Mouse (Mus musculus): ENCODE data around the gene Stmnd1. TPM values are rescaled to one million over a fixed set of nuclear protein-coding genes. Genes with fewer than 3 reads are reported as not detected.
"Not testable (repeated sequence)": the region's sequence is repeated elsewhere in the genome, so short reads cannot be mapped to it uniquely, and the experiment has no call there.

Stmnd1 gene
- polyA plus RNA-seq (2012; ENCODE audit: insufficient read depth, low replicate concordance) = not detected in 2 replicates

- no peak within 1 kb of the TSS for H3K4me3 ChIP-seq (replicated peaks)
- H3K4me1 ChIP-seq = peaks cover 7% of the 10 kb centered on the region
- no peak for TF ChIP-seq GATA1 (IDR thresholded peaks at IDR 0.05; ENCODE audit: borderline replicate concordance, low read length)
- TF ChIP-seq FLI1 (IDR thresholded peaks at IDR 0.05; ENCODE audit: low read length) = no peak
- H3K9me3 ChIP-seq = no peaks in the 10 kb centered on the region
- no peaks in the 10 kb centered on the region for H3K36me3 ChIP-seq (replicated peaks; ENCODE audit: low read length)
- H3K27me3 ChIP-seq (replicated peaks) = peaks cover 16% of the 10 kb centered on the region
Measured at GRCm38 (mm10) chr13:46273453-46274110, at the start of gene Stmnd1. Stmnd1 (plus strand) TSS chr13:46273721.

DNA sequence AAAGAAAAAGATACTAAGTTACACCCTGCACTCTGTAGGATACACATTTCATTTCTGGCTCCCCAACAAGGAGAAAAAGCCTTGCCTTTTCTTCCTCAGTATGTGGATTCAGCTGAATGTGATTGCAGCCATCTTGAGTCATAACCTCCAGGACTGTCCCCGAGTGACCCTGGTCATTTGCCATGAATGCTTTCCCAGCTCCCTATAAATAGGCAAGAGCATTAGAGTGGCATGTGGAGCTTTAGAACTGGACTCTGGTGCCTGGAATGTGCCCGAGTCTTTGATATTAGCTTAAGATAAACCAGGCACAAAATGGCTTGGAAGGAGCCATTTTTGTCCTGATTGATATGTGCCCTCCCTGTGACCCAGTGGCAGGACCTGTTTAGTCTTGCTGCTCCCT is 46.6 kb upstream of the Stmnd1 start:
- H3K36me3 ChIP-seq (replicated peaks; ENCODE audit: low read length) = no peaks in the 10 kb centered on the region
- no peak overlapping the region for H3K4me3 ChIP-seq (replicated peaks)
- no peaks in the 10 kb centered on the region for H3K4me1 ChIP-seq
- peaks cover 5% of the 10 kb centered on the region for H3K9me3 ChIP-seq
- peaks cover 3% of the 10 kb centered on the region for H3K27me3 ChIP-seq (replicated peaks)
- no peak for TF ChIP-seq GATA1 (IDR thresholded peaks at IDR 0.05; ENCODE audit: borderline replicate concordance, low read length)
- no peak for TF ChIP-seq FLI1 (IDR thresholded peaks at IDR 0.05; ENCODE audit: low read length)

- Histone ChIP-seq H3K4me1 (no peaks in the 10 kb centered on the region), H3K9me3 (peaks cover 5% of the 10 kb centered on the region), H3K4me3 (replicated peaks) (no peak overlapping the region), H3K27me3 (replicated peaks) (peaks cover under 1% of the 10 kb centered on the region), H3K36me3 (replicated peaks; ENCODE audit: low read length) (no peaks in the 10 kb centered on the region)
- TF ChIP-seq GATA1 (IDR thresholded peaks at IDR 0.05; ENCODE audit: borderline replicate concordance, low read length) = no peak
- no peak for TF ChIP-seq FLI1 (IDR thresholded peaks at IDR 0.05; ENCODE audit: low read length)
Measured at GRCm38 (mm10) chr13:46227486-46227885, 46.0 kb upstream of the Stmnd1 start.

DNA sequence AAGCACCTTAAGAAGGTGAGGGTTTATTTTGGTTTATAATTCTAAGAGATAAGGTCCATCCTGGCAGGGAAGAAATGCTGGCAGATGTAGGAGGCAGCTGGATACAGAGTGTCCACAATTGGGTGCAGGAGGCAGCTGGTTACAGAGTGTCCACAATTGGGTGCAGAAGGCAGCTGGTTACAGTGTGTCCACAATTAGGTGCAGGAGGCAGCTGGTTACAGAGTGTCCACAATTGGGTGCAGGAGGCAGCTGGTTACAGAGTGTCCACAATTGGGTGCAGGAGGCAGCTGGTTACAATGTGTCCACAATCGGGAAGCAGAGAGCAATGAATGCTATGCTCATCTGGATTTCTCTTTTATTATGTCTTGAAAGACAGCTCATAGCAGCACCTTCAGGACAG is 44.8 kb upstream of the Stmnd1 start:
- H3K27me3 ChIP-seq (replicated peaks); H3K4me1 ChIP-seq: not testable (repeated sequence)

DNA sequence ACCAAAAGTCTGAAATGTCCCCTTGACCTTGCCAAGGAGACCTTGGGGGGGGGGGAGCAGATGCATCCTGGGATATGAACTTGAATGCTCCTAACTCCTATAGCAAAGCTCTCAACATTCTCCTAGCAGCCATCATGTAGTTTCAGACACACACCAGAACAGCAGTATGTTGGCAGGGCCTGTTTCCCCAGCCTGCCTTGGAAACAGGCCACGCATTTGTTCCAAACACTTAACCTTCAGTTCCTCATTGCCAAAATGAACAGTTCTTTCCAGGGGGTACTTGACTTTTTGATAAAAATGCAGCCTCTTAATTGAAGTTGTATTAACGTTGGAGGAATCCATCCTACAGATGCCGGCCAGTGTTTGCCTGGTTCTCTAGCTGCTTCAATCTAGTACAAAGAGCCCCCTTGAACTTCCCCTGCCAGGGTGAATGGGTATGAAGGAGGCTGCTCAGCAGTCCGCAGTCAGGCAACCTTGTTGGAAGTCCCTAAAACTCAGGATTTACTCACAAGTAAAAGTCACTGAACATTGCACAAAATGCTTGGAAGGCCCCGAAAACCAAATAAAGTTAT is 41.9 kb upstream of the Stmnd1 start:
- H3K4me1 ChIP-seq = no peaks in the 10 kb centered on the region
- TF ChIP-seq GATA1 (IDR thresholded peaks at IDR 0.05; ENCODE audit: borderline replicate concordance, low read length) (no peak), FLI1 (IDR thresholded peaks at IDR 0.05; ENCODE audit: low read length) (no peak)
- H3K27me3 ChIP-seq (replicated peaks) = no peaks in the 10 kb centered on the region
- H3K4me3 ChIP-seq (replicated peaks) = no peak overlapping the region
- no peaks in the 10 kb centered on the region for H3K36me3 ChIP-seq (replicated peaks; ENCODE audit: low read length)
- peaks cover 8% of the 10 kb centered on the region for H3K9me3 ChIP-seq

More for the DNA sequence above, 44.8 kb upstream of the Stmnd1 start:
- H3K9me3 ChIP-seq; H3K36me3 ChIP-seq (replicated peaks; ENCODE audit: low read length); H3K4me3 ChIP-seq (replicated peaks): not testable (repeated sequence)

- H3K36me3 ChIP-seq (replicated peaks; ENCODE audit: low read length) = no peaks in the 10 kb centered on the region
- H3K4me1 ChIP-seq = no peaks in the 10 kb centered on the region
- H3K9me3 ChIP-seq = 0 out of 2 replicates have a peak, but pooled peaks cover 3% of the 10 kb centered on the region
- TF ChIP-seq FLI1 (IDR thresholded peaks at IDR 0.05; ENCODE audit: low read length) = no peak
- no peak for TF ChIP-seq GATA1 (IDR thresholded peaks at IDR 0.05; ENCODE audit: borderline replicate concordance, low read length)
- H3K4me3 ChIP-seq (replicated peaks) = no peak overlapping the region
- peaks cover 4% of the 10 kb centered on the region for H3K27me3 ChIP-seq (replicated peaks)
Measured at GRCm38 (mm10) chr13:46237723-46238349, 35.7 kb upstream of the Stmnd1 start.

DNA sequence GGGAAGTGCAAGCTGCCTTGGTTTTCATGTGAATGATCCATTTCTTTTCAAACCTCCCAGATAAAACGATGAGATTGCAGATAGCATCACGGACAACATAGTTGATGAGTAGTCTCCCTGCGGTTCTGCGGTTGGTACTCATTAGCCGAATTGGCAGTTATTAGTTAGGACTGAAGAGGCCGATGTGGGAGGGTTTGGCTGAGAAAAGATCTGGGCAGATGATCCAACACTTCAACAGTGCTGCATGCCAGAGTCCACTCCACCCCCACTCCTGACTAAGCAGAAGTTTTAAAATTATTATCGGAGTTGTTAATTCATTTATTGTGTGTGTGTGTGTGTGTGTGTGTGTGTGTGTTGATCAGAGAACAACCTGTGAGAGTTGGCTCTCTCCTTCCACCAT is 34.7 kb upstream of the Stmnd1 start:
- Histone ChIP-seq H3K36me3 (replicated peaks; ENCODE audit: low read length) (no peaks in the 10 kb centered on the region), H3K27me3 (replicated peaks) (peaks cover 6% of the 10 kb centered on the region), H3K9me3 (no peaks in the 10 kb centered on the region), H3K4me3 (replicated peaks) (no peak overlapping the region), H3K4me1 (no peaks in the 10 kb centered on the region)
- no peak for TF ChIP-seq FLI1 (IDR thresholded peaks at IDR 0.05; ENCODE audit: low read length)
- TF ChIP-seq GATA1 (IDR thresholded peaks at IDR 0.05; ENCODE audit: borderline replicate concordance, low read length) = no peak

DNA sequence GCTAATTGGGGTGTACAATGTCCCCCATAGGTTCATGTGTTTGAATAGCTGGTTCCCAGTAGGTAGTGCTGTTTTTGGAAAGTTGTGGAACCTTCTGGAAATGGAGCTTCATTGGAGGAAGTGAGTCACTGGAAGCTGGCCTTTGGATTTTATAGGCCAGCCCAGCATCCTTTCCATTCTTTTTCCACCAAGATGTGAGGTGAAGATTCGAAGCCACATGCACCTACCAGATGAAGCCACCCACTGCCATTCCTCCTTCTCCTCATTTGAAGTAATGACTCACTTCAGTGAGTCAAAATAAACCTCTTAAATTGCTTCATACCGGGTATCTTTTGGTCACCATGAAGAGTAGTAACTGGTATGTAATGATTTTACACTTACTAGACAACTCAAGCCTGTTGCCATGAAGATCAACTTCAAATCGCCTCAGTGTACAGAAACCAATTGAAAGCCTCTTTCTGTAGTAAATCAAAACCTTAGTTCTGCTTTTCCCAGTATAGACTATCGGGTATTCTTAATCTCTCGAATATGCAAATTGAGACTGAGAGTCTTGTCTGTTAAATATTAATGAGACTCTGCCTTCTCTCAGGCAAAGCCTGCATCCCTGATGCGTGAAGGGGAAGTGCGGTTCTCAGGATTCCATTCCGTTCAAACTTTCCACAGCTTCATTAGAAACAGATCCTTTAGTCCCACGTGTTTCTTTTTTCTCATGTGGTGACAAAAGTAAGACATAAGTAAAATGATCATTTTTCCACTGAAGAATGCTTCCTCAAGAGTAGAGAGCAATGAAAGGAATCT is 31.9 kb upstream of the Stmnd1 start:
- Histone ChIP-seq H3K4me1 (no peaks in the 10 kb centered on the region), H3K27me3 (replicated peaks) (peaks cover 10% of the 10 kb centered on the region)
- TF ChIP-seq FLI1 (IDR thresholded peaks at IDR 0.05; ENCODE audit: low read length) (no peak), GATA1 (IDR thresholded peaks at IDR 0.05; ENCODE audit: borderline replicate concordance, low read length) (no peak)

GRCm38 (mm10) chr13:46253753-46254152 is 19.8 kb upstream of the Stmnd1 start:
- Histone ChIP-seq H3K9me3 (no peaks in the 10 kb centered on the region), H3K27me3 (replicated peaks) (peaks cover 4% of the 10 kb centered on the region), H3K4me3 (replicated peaks) (no peak overlapping the region), H3K4me1 (peaks cover 3% of the 10 kb centered on the region; the same call in 1 of the 2 replicates), H3K36me3 (replicated peaks; ENCODE audit: low read length) (no peaks in the 10 kb centered on the region)
- TF ChIP-seq FLI1 (IDR thresholded peaks at IDR 0.05; ENCODE audit: low read length) (no peak), GATA1 (IDR thresholded peaks at IDR 0.05; ENCODE audit: borderline replicate concordance, low read length) (no peak)

More for the DNA sequence above, 31.9 kb upstream of the Stmnd1 start:
- Histone ChIP-seq H3K9me3 (no peaks in the 10 kb centered on the region), H3K36me3 (replicated peaks; ENCODE audit: low read length) (no peaks in the 10 kb centered on the region), H3K4me3 (replicated peaks) (no peak overlapping the region)

Data from megakaryocyte, embryonic 14.5 days (primary cell).